Mouse (Mus musculus) liver, adult (tissue): Measurements from ENCODE around the gene Olfr12.

ENCODE experiments used
- GATA4 ChIP-seq: IDR thresholded peaks from 2 replicates; pipeline ENCODE4 v1.6.1; 2014; ENCODE audit warnings: mild to moderate bottlenecking, low read length; ENCODE audit not compliant: insufficient replicate concordance

Gene Olfr12

DNA sequence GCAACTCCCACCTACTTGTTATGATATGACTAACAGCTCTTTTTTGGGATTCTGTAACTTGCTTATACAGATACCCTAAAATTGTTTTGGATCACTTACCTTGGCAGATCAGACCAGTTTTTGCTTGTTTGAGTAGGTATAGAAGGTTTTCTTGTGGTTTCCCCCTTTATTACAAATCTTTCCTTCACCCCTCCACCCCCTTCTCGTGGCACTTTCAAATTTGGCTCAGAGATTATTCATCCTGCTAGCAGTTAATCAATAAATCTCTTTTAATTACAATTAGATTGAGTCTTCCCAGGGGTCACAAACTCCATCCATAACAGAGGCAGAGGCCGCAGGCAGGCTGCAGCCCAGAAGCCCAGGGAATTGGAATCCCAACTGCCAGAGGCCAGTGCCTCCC, at the start of gene Olfr12:
Gene Olfr12, plus strand, starts transcription at position 301 of the 400 bp plus-strand sequence.
- TF ChIP-seq GATA4: no peak

DNA sequence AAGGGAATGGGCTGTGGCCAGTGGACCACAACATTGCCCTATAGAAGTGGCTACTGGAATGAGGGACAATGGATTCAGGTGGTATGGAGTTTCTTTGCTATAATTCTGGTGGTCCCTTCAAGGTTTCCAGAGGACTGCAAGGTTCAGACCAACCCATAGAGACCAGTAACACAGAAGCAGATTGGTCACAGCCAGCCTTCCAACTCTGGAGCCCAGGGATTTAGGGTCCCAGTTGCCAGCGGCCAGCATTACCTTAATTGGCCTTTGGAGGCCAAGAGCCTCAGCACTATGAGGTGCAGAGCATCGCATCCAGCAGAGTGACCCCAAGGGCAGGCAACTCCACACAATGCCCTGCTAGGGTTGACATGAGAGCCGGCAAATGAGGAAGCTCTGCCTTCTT, 46.6 kb upstream of the Olfr12 start, which contains the start of gene Olfr1413:
Gene Olfr1413, plus strand, starts transcription at position 301 of the 400 bp plus-strand sequence.
- TF ChIP-seq GATA4: no peak

- no peak for TF ChIP-seq GATA4
These were observed 32.1 kb upstream of the Olfr12 start, which contains the start of gene Olfr1412 for GRCm38 (mm10) chr1:92585479-92585878. Olfr1412 (plus strand) TSS chr1:92585779.

DNA sequence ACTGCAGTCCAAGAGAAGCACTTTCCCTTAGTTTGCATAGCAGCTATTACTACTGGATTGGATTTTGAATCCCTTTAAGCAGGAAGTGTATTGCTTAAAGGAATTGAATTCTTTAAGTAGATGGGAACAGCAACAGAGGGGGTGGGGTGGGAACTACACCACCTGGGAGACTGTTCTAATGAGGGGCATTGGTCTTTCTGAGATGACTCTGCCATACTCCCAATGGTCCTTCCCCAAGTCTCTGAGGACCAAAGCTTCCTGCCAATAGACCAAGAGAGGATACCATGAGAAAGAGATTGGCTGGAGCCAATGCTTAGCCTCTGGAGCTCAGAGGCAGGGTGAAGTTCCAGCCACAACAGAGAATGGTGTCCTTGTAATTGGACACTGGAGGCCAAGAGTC, 23.5 kb upstream of the Olfr12 start, which contains the start of gene Olfr1411:
Gene Olfr1411, plus strand, starts transcription at position 301 of the 400 bp plus-strand sequence.
- TF ChIP-seq GATA4: no peak

GRCm38 (mm10) chr1:92596019-92596418, 21.6 kb upstream of the Olfr12 start:
- no peak for TF ChIP-seq GATA4

DNA sequence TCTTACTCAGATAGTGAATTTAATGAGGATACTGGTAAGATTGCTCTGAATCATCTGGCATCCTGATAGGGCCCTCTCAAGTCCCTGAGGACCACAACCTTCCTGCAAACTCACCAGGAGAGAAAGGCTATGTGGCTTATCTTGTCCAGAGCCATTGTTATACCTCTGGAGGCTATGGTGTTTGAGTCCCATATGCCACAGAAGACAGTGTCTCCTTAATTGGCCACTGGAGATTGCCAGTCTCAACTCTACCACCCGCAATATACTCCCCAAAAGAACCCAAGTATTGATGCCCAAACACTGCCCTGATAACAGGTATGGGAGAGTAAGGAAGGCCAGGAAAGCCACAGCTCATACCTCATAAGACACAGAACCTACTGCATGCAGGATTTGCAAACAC, 12.1 kb upstream of the Olfr12 start, which contains the start of gene Olfr1410:
Gene Olfr1410, plus strand, starts transcription at position 301 of the 400 bp plus-strand sequence.
- no peak for TF ChIP-seq GATA4

- TF ChIP-seq GATA4: no peak
These were observed 9.9 kb upstream of the Olfr12 start for GRCm38 (mm10) chr1:92607711-92608110.

DNA sequence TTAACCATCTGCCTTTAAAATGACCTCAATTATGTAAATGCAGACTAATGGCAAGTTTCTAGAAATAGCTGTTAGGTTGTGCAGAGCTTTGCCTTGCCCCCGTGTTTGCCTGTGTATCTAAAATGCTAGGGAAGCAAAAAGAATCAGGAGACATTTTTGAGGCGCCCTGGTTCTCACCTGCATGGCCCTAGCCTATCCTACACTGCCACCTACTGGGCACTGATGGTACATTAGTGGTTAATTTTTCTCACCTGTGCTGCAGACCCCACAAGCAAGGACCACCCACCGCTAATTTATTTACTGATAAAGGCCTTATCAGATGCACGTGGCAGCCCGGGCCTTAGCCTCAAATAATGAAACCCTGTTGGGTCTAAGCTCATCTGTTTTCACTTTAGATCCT, 6.6 kb upstream of the Olfr12 start:
- no peak for TF ChIP-seq GATA4

GRCm38 (mm10) chr1:92613175-92613574, 4.4 kb upstream of the Olfr12 start:
- TF ChIP-seq GATA4: no peak

DNA sequence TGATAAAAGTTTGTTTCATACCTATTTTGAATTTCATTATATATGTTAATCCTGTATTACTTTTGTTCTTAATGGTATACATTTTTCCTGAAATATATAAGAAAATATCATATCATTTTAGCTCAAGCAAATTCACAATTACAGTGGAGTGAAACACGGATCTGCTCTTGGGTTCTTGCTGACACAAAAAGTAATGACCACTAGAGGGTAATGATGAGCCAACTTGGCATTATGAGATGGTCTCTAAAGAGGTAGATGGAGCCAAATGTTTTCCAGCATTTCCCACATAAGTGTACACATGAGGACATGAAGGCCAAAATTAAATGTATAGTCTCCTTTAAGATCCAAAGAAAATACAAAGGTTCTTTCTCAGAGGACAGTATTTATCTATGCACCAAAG, 3.1 kb upstream of the Olfr12 start:
- TF ChIP-seq GATA4: no peak

- no peak for TF ChIP-seq GATA4
These were observed 1.5 kb upstream of the Olfr12 start for GRCm38 (mm10) chr1:92616046-92616445.

GRCm38 (mm10) chr1:92618360-92618759, 772 bp downstream of the Olfr12 start:
- no peak for TF ChIP-seq GATA4

DNA sequence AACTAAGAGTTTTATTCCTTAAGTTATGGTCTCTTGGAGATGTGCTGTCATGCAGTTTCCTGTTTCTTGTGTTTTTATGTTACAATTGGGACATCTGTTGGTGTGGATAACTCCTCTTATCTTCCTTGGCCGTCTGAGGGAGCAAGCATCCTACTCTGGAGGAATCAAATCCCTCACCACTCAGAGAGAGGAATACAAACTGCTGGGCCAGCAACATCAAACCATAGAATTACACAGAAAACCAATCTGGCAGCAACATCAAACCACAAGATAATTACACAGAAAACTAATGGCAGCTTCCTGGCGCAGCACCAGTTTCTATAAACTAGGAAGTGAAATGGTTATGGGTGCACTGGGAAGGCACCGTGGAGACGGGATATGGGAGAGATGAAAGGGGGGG, 10.6 kb downstream of the Olfr12 start:
- TF ChIP-seq GATA4: no peak

- no peak for TF ChIP-seq GATA4
These were observed 14.6 kb downstream of the Olfr12 start for GRCm38 (mm10) chr1:92632196-92632595.

GRCm38 (mm10) chr1:92632948-92633347, 15.4 kb downstream of the Olfr12 start:
- TF ChIP-seq GATA4: no peak

GRCm38 (mm10) chr1:92633726-92634125, 16.1 kb downstream of the Olfr12 start:
- TF ChIP-seq GATA4: no peak

- TF ChIP-seq GATA4: no peak
These were observed 17.0 kb downstream of the Olfr12 start for GRCm38 (mm10) chr1:92634569-92634968.

GRCm38 (mm10) chr1:92634976-92635599, 17.5 kb downstream of the Olfr12 start:
- TF ChIP-seq GATA4: no peak

DNA sequence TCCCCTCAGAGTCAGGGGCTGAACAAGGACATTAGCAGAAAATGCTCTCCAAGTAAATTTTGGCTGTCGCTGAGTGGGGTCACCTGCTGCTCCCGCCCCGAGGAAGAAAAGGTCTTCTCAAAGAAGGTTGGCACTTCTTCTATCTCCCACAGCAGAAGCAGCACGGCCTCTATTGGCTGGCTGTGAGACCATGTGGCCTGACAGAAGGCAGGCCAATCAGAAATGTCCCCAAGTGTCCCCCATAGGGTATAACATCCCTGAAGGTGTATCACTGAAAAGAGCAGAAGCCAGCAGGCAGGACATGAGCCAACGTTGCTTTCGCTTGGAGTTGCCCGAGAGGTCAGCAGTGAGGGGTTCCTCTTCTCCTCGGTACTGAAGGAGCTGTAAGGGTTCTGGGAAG, 18.4 kb downstream of the Olfr12 start:
- no peak for TF ChIP-seq GATA4
